Mouse (Mus musculus) thymus, adult 2 months (tissue): Measurements from ENCODE around the gene 1700012A03Rik.

ENCODE experiments used
- CTCF ChIP-seq: fragments of 200-500 bp; IDR thresholded peaks from 2 replicates; pipeline ENCODE4 v1.5.1; 2012; ENCODE audit warnings: mild to moderate bottlenecking, control low read depth, low read length, moderate library complexity, borderline replicate concordance; ENCODE audit not compliant: control insufficient read depth, poor library complexity, insufficient read depth; ENCODE audit errors: extremely low read depth
- POLR2A ChIP-seq: fragments of 200-500 bp; IDR thresholded peaks from 2 replicates; pipeline ENCODE4 v1.6.1; 2012; ENCODE audit warnings: mild to moderate bottlenecking, low read length, control low read depth, moderate library complexity; ENCODE audit not compliant: control insufficient read depth, poor library complexity, insufficient read depth; ENCODE audit errors: extremely low read depth

GRCm38 (mm10) chr6:32105547-32106275, 55.7 kb downstream of the 1700012A03Rik start:
- TF ChIP-seq POLR2A (no peak), CTCF (no peak)
